Mouse (Mus musculus): ENCODE measurements at regions not wholly inside any gene's neighbourhood (a gene's known extent, or its start where the extent isn't known, plus 50 kb on each side); places are given as distances from the start of the nearest gene placed in this dataset.
A peak's percentile ranks its signal among the peaks of the same experiment; 100 is the strongest.

DNA sequence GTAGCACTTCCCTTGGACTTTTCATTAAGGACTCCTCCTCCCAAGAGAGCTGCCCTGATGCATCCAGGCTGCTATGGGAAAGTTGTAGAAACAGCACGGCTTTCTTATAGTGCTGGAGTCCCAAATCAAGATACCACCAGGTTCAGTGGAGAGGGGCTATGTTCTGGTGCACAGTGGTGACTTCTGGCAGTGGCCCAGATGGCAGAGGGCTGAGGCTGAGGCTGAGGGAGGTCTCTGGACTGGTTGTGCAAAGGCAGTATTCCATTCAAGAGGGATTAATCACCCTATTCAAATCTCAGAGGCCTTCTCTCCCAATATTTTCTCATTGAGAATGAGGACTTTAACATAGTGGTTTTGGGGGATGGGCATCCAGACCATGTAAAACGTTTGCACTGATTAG, 82.3 kb upstream of the Mki67 start:
- no peak for TF ChIP-seq CTCF (IDR thresholded peaks at IDR 0.05)
- Histone ChIP-seq H3K4me3 (no peak overlapping the region), H3K27ac (no peak overlapping the region)
- intact Hi-C loops (cut with DNase I) = no loop called here
- no peak for DNase-seq (ENCODE audit: extremely low spot score in 1 of 2, low spot score in 2 of 2)

GRCm38 (mm10) chr7:135802598-135803121, 86.5 kb upstream of the Mki67 start:
- Histone ChIP-seq H3K27ac (no peak overlapping the region), H3K4me3 (no peak overlapping the region)
- no peak for TF ChIP-seq CTCF (IDR thresholded peaks at IDR 0.05)
- intact Hi-C loops (cut with DNase I) = no loop called here
- peak; percentile 15 to 38 for DNase-seq (ENCODE audit: extremely low spot score in 1 of 2, low spot score in 2 of 2)

GRCm38 (mm10) chr7:135804730-135805129, 88.6 kb upstream of the Mki67 start:
- DNase-seq (ENCODE audit: extremely low spot score in 1 of 2, low spot score in 2 of 2) = no peak
- Histone ChIP-seq H3K27ac (no peak overlapping the region), H3K4me3 (no peak overlapping the region)
- intact Hi-C loops (cut with DNase I) = no loop called here
- no peak for TF ChIP-seq CTCF (IDR thresholded peaks at IDR 0.05)

- Histone ChIP-seq H3K27ac (no peak overlapping the region), H3K4me3 (no peak overlapping the region)
- intact Hi-C loops (cut with DNase I) = no loop called here
- no peak for TF ChIP-seq CTCF (IDR thresholded peaks at IDR 0.05)
- DNase-seq (ENCODE audit: extremely low spot score in 1 of 2, low spot score in 2 of 2) = no peak
Measured at GRCm38 (mm10) chr7:135806139-135806538, 90.0 kb upstream of the Mki67 start.

GRCm38 (mm10) chr7:135806673-135807072, 90.5 kb upstream of the Mki67 start:
- no peak for TF ChIP-seq CTCF (IDR thresholded peaks at IDR 0.05)
- DNase-seq (ENCODE audit: extremely low spot score in 1 of 2, low spot score in 2 of 2) = no peak
- intact Hi-C loops (cut with DNase I) = no loop called here
- Histone ChIP-seq H3K27ac (no peak overlapping the region), H3K4me3 (no peak overlapping the region)

DNA sequence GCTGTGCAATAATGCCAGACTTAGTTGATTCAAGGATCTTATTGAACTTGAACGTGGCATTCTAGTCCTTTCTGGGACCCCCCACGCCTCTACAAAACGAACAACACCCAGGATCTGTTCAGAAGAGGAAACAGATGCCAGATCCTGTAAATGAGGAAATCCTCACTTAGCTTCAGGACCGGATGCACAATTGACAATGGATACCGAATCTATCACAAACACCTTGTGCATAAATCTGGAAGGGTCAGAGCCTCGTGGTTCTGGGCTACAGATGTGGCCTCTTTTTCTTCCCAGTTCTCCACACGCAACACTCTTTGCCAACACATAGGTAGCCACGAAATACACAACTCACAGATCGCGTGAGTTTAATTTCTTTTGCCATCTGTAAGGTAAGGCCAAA, 93.0 kb upstream of the Mki67 start:
- Histone ChIP-seq H3K4me3 (no peak overlapping the region), H3K27ac (no peak overlapping the region)
- TF ChIP-seq CTCF (IDR thresholded peaks at IDR 0.05) = no peak
- DNase-seq (ENCODE audit: extremely low spot score in 1 of 2, low spot score in 2 of 2) = no peak
- intact Hi-C loops (cut with DNase I) = no loop called here

DNA sequence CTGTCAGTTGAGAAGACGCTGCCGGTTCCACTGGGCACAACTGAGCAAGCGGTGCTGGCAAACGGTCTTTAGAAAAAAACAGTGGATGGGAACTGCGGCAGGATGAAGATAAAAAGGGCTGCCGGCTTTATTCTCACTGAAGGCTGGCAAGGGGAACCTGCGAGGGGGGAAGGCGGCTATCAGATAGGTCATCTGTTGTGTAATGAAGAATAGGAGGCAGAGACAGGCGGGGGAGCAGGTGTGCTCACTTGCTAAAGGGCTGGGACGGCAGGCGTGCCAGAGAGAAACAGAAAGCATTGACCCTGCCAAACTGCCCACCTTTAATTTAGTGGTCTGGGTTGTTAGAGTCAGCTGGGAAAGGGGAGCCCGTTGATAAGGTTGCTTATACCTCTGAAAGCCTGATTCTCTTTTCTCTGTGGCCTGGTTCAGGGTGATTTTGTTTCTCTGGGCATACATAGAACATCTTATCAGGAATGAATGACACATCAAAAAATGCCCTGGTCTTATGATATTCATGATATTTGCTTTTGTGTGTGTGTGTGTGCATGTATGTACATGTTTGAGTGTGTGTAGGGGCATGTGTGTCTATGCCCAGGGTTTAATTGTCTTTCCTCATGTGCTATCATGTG, 93.7 kb upstream of the Mki67 start:
- no peak for TF ChIP-seq CTCF (IDR thresholded peaks at IDR 0.05)
- H3K27ac ChIP-seq = no peak overlapping the region
- H3K4me3 ChIP-seq = no peak overlapping the region
- no peak for DNase-seq (ENCODE audit: extremely low spot score in 1 of 2, low spot score in 2 of 2)
- intact Hi-C loops (cut with DNase I) = no loop called here

DNA sequence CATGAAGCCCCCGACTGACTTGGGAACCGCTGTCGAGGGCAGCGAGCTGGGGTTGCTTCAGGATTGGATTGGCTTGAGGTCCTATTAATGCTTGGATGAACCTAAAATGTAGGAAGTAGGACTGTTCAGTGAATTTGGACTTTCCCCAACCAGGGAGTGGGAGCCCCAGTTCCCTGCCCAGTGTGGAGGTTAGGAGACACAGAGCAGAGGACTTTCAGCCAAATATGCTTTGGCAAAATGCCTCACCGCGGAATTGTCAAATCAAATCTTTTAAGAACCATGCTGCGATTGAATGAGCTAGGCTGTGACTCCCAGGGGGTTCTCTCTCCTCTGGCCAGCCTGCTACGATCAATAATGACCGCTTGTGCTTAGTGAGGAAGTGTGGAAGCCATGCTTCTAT, 94.8 kb upstream of the Mki67 start:
- H3K4me3 ChIP-seq = no peak overlapping the region
- TF ChIP-seq CTCF (IDR thresholded peaks at IDR 0.05) = no peak
- intact Hi-C loops (cut with DNase I) = no loop called here
- H3K27ac ChIP-seq = no peak overlapping the region
- no peak for DNase-seq (ENCODE audit: extremely low spot score in 1 of 2, low spot score in 2 of 2)

GRCm38 (mm10) chr7:135813616-135814015, 97.5 kb upstream of the Mki67 start:
- intact Hi-C loops (cut with DNase I) = no loop called here
- no peak for DNase-seq (ENCODE audit: extremely low spot score in 1 of 2, low spot score in 2 of 2)
- H3K27ac ChIP-seq = no peak overlapping the region

DNA sequence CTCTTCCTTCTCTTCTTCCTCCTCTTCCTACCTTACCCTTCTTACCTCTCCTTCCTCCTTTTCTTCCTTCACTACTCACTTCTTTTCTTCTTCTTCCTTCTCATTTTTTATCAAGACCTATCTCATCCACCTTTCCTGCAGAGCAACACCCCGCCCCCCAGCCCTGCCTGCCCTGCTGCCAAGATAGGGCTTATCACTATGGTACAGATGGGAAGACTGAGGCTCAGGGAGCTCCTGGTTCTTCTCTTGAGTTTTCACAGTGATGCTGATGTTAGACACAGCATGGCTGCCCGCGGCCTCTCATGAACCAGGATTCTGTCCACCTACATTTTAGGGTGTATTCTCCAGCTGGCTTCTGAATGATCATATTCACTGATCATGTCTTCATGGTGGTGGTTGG, 100.0 kb upstream of the Mki67 start:
- no peak for DNase-seq (ENCODE audit: extremely low spot score in 1 of 2, low spot score in 2 of 2)
- no peak overlapping the region for H3K4me3 ChIP-seq
- H3K27ac ChIP-seq = no peak overlapping the region
- TF ChIP-seq CTCF (IDR thresholded peaks at IDR 0.05) = no peak
- intact Hi-C loops (cut with DNase I) = no loop called here

More at GRCm38 (mm10) chr7:135813616-135814015, 97.5 kb upstream of the Mki67 start:
- no peak for TF ChIP-seq CTCF (IDR thresholded peaks at IDR 0.05)
- H3K4me3 ChIP-seq = no peak overlapping the region

DNA sequence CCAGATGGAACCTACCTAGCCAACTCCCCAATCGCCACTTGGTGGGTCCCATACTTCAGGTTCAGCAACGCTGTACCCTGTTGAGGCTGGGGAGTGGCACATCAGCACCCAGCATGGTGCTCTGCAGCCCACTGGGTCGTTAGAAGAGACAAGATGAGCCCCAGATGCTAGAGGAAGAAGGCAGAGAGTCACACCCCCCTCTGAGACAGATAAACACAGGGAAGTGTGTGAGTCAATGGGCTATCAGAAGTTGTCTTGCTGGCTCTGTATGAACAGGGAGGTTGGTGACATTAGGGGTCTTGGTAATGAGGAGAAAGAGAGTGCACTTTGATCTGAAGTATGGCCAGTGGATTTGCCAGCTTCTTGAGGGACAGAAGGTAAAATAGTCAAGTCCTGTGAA, 101.7 kb upstream of the Mki67 start:
- Histone ChIP-seq H3K4me3 (no peak overlapping the region), H3K27ac (no peak overlapping the region)
- TF ChIP-seq CTCF (IDR thresholded peaks at IDR 0.05) = no peak
- intact Hi-C loops (cut with DNase I) = no loop called here
- DNase-seq (ENCODE audit: extremely low spot score in 1 of 2, low spot score in 2 of 2) = no peak

GRCm38 (mm10) chr7:135818298-135818697, 102.1 kb upstream of the Mki67 start:
- intact Hi-C loops (cut with DNase I) = no loop called here
- no peak for TF ChIP-seq CTCF (IDR thresholded peaks at IDR 0.05)
- Histone ChIP-seq H3K27ac (no peak overlapping the region), H3K4me3 (no peak overlapping the region)
- DNase-seq (ENCODE audit: extremely low spot score in 1 of 2, low spot score in 2 of 2) = no peak

Data from left cerebral cortex, adult 2 months (tissue).